Mouse (Mus musculus) stomach, embryonic 16.5 days (tissue): ENCODE measurements at regions not wholly inside any gene's neighbourhood (a gene's known extent, or its start where the extent isn't known, plus 50 kb on each side); places are given as distances from the start of the nearest gene placed in this dataset.

Source experiments
- ATAC-seq: fragments of 200-750 bp; cut with Nextera tagmentation; 2 replicates; pipeline ENCODE4 v1.8.0; 2017; ENCODE audit warnings: moderate number of reproducible peaks, moderate TSS enrichment; ENCODE audit not compliant: insufficient read depth, low FRiP score
- H3K27ac ChIP-seq: fragments of 300-500 bp; sonication (generic); 2 replicates; pipeline ENCODE4 v1.5.1; 2014; ENCODE audit warnings: low read length
- H3K27me3 ChIP-seq: fragments of 300-500 bp; sonication (generic); 2 replicates; pipeline ENCODE4 v1.6.1; 2014; ENCODE audit warnings: low read length, control low read depth, mixed read lengths; ENCODE audit not compliant: control insufficient read depth, insufficient read depth
- H3K36me3 ChIP-seq: fragments of 300-500 bp; sonication (generic); 2 replicates; pipeline ENCODE4 v1.6.1; 2014; ENCODE audit warnings: low read length; ENCODE audit not compliant: control insufficient read depth, insufficient read depth
- H3K4me1 ChIP-seq: fragments of 300-500 bp; sonication (generic); 2 replicates; pipeline ENCODE4 v1.6.1; 2014; ENCODE audit warnings: low read length, control low read depth, mixed read lengths; ENCODE audit not compliant: control insufficient read depth, insufficient read depth
- H3K4me2 ChIP-seq: fragments of 300-500 bp; sonication (generic); 2 replicates; pipeline ENCODE4 v1.6.1; 2014; ENCODE audit warnings: low read depth, low read length, mixed read lengths
- H3K4me3 ChIP-seq: fragments of 300-500 bp; sonication (generic); replicated peaks from 2 replicates; pipeline ENCODE4 v1.5.1; 2014; ENCODE audit warnings: mild to moderate bottlenecking, low read length
- H3K9ac ChIP-seq: fragments of 300-500 bp; sonication (generic); 2 replicates; pipeline ENCODE4 v1.6.1; 2014; ENCODE audit warnings: low read length
- H3K9me3 ChIP-seq: fragments of 300-500 bp; sonication (generic); replicated peaks from 2 replicates; pipeline ENCODE4 v1.6.1; 2016; ENCODE audit warnings: low read length, control low read depth; ENCODE audit not compliant: control insufficient read depth
- WGBS: fragments of 180-500 bp; shearing (Covaris S2); extraction: QIAGEN DNeasy Blood & Tissue Kit; methylation state at CpG from one replicate; pipeline ENCODE4 v1.1.7; 2014; 5-methylcytosine and 5-hydroxymethylcytosine counted together

GRCm38 (mm10) chr12:107146608-107147121 lies 341.8 kb upstream of the 3110018I06Rik start:
- H3K36me3 ChIP-seq: no peaks in the 10 kb centered on the region
- H3K27me3 ChIP-seq: no peaks in the 10 kb centered on the region
- H3K4me1 ChIP-seq: no peaks in the 10 kb centered on the region
- H3K27ac ChIP-seq: no peak overlapping the region
- 61% methylated on average over 5 of the region's 5 CpGs for WGBS
- H3K9me3 ChIP-seq: no peaks in the 10 kb centered on the region
- ATAC-seq: no peak
- no peak overlapping the region for H3K9ac ChIP-seq
- H3K4me3 ChIP-seq: no peak overlapping the region
- H3K4me2 ChIP-seq: no peak overlapping the region

GRCm38 (mm10) chr12:107148451-107148850 lies 340.0 kb upstream of the 3110018I06Rik start:
- no peak for ATAC-seq
- no peaks in the 10 kb centered on the region for H3K36me3 ChIP-seq
- H3K4me3 ChIP-seq: no peak overlapping the region
- 69% methylated on average over 8 of the region's 8 CpGs for WGBS
- H3K9me3 ChIP-seq: no peaks in the 10 kb centered on the region
- no peak overlapping the region for H3K4me2 ChIP-seq
- no peaks in the 10 kb centered on the region for H3K4me1 ChIP-seq
- H3K27me3 ChIP-seq: no peaks in the 10 kb centered on the region
- H3K27ac ChIP-seq: no peak overlapping the region
- no peak overlapping the region for H3K9ac ChIP-seq

GRCm38 (mm10) chr12:107151089-107151488 lies 337.3 kb upstream of the 3110018I06Rik start:
- no peak overlapping the region for H3K4me3 ChIP-seq
- no peak overlapping the region for H3K9ac ChIP-seq
- no peaks in the 10 kb centered on the region for H3K4me1 ChIP-seq
- H3K27ac ChIP-seq: no peak overlapping the region
- ATAC-seq: no peak
- H3K4me2 ChIP-seq: no peak overlapping the region
- H3K9me3 ChIP-seq: no peaks in the 10 kb centered on the region
- no peaks in the 10 kb centered on the region for H3K36me3 ChIP-seq
- 62% methylated on average over 5 of the region's 5 CpGs for WGBS
- no peaks in the 10 kb centered on the region for H3K27me3 ChIP-seq

GRCm38 (mm10) chr12:107154668-107155067 lies 333.8 kb upstream of the 3110018I06Rik start:
- H3K36me3 ChIP-seq: no peaks in the 10 kb centered on the region
- H3K27ac ChIP-seq: no peak overlapping the region
- no peaks in the 10 kb centered on the region for H3K4me1 ChIP-seq
- H3K4me2 ChIP-seq: no peak overlapping the region
- ATAC-seq: no peak
- H3K9ac ChIP-seq: no peak overlapping the region
- WGBS: 74% methylated on average over 2 of the region's 2 CpGs
- no peaks in the 10 kb centered on the region for H3K27me3 ChIP-seq
- no peaks in the 10 kb centered on the region for H3K9me3 ChIP-seq
- no peak overlapping the region for H3K4me3 ChIP-seq

GRCm38 (mm10) chr12:107156791-107157428 lies 331.5 kb upstream of the 3110018I06Rik start:
- H3K36me3 ChIP-seq: no peaks in the 10 kb centered on the region
- ATAC-seq: no peak
- no peak overlapping the region for H3K9ac ChIP-seq
- H3K4me2 ChIP-seq: no peak overlapping the region
- no peak overlapping the region for H3K27ac ChIP-seq
- H3K4me1 ChIP-seq: no peaks in the 10 kb centered on the region
- H3K27me3 ChIP-seq: no peaks in the 10 kb centered on the region
- no peaks in the 10 kb centered on the region for H3K9me3 ChIP-seq
- H3K4me3 ChIP-seq: no peak overlapping the region
- 70% methylated on average over 8 of the region's 8 CpGs for WGBS

- Histone ChIP-seq H3K9ac (no peak overlapping the region), H3K4me1 (no peaks in the 10 kb centered on the region), H3K36me3 (no peaks in the 10 kb centered on the region), H3K4me2 (no peak overlapping the region), H3K27me3 (no peaks in the 10 kb centered on the region), H3K27ac (no peak overlapping the region), H3K4me3 (no peak overlapping the region), H3K9me3 (no peaks in the 10 kb centered on the region)
- 58% methylated on average over 5 of the region's 5 CpGs for WGBS
- no peak for ATAC-seq
These were observed 329.3 kb upstream of the 3110018I06Rik start for GRCm38 (mm10) chr12:107159126-107159525.

GRCm38 (mm10) chr12:107160137-107160536 lies 328.3 kb upstream of the 3110018I06Rik start:
- H3K4me3 ChIP-seq: no peak overlapping the region
- no peaks in the 10 kb centered on the region for H3K27me3 ChIP-seq
- H3K4me2 ChIP-seq: no peak overlapping the region
- no peak overlapping the region for H3K9ac ChIP-seq
- H3K9me3 ChIP-seq: no peaks in the 10 kb centered on the region
- H3K36me3 ChIP-seq: no peaks in the 10 kb centered on the region
- no peak for ATAC-seq
- no peaks in the 10 kb centered on the region for H3K4me1 ChIP-seq
- WGBS: 12% methylated on average over 7 of the region's 7 CpGs
- no peak overlapping the region for H3K27ac ChIP-seq

- Histone ChIP-seq H3K4me1 (no peaks in the 10 kb centered on the region), H3K36me3 (no peaks in the 10 kb centered on the region), H3K4me2 (no peak overlapping the region), H3K9me3 (no peaks in the 10 kb centered on the region), H3K27me3 (no peaks in the 10 kb centered on the region), H3K27ac (no peak overlapping the region), H3K4me3 (no peak overlapping the region), H3K9ac (no peak overlapping the region)
- WGBS: 33% methylated on average over 6 of the region's 6 CpGs
- no peak for ATAC-seq
These were observed 327.8 kb upstream of the 3110018I06Rik start for GRCm38 (mm10) chr12:107160628-107161027.

- H3K36me3 ChIP-seq: no peaks in the 10 kb centered on the region
- H3K4me1 ChIP-seq: no peaks in the 10 kb centered on the region
- H3K27ac ChIP-seq: no peak overlapping the region
- ATAC-seq: no peak
- H3K9ac ChIP-seq: no peak overlapping the region
- no peak overlapping the region for H3K4me3 ChIP-seq
- WGBS: 50% methylated on average over 7 of the region's 7 CpGs
- no peak overlapping the region for H3K4me2 ChIP-seq
- H3K27me3 ChIP-seq: no peaks in the 10 kb centered on the region
- no peaks in the 10 kb centered on the region for H3K9me3 ChIP-seq
These were observed 317.5 kb upstream of the 3110018I06Rik start for GRCm38 (mm10) chr12:107170926-107171325.
